Mouse (Mus musculus) heart, embryonic 11.5 days (tissue): ENCODE measurements around the gene Dclk1. TPM values are rescaled to one million over a fixed set of nuclear protein-coding genes. Genes with fewer than 3 reads are reported as not detected.
A peak's percentile ranks its signal among the peaks of the same experiment; 100 is the strongest.

Source experiments
- ATAC-seq: fragments of 200-750 bp; cut with Nextera tagmentation; replicated peaks from 2 replicates; pipeline ENCODE4 v1.8.0; 2017; ENCODE audit warnings: moderate library complexity; ENCODE audit not compliant: insufficient number of reproducible peaks, low FRiP score, low TSS enrichment
- H3K27ac ChIP-seq: fragments of 300-500 bp; sonication (generic); 2 replicates; pipeline ENCODE4 v1.5.1; 2014; ENCODE audit warnings: mild to moderate bottlenecking, low read depth, low read length
- H3K27me3 ChIP-seq: fragments of 300-500 bp; sonication (generic); 2 replicates; pipeline ENCODE4 v1.6.1; 2014; ENCODE audit warnings: mild to moderate bottlenecking, low read length, mixed read lengths; ENCODE audit not compliant: control insufficient read depth, insufficient read depth
- H3K36me3 ChIP-seq: fragments of 300-500 bp; sonication (generic); 2 replicates; pipeline ENCODE4 v1.6.1; 2014; ENCODE audit warnings: mild to moderate bottlenecking, low read length, moderate library complexity, mixed read lengths; ENCODE audit not compliant: control insufficient read depth, insufficient read depth
- H3K4me1 ChIP-seq: fragments of 300-500 bp; sonication (generic); 2 replicates; pipeline ENCODE4 v1.6.1; 2014; ENCODE audit warnings: low read length; ENCODE audit not compliant: control insufficient read depth, insufficient read depth
- H3K4me2 ChIP-seq: fragments of 300-500 bp; sonication (generic); 2 replicates; pipeline ENCODE4 v1.6.1; 2014; ENCODE audit warnings: mild to moderate bottlenecking, moderate library complexity
- H3K4me3 ChIP-seq: fragments of 300-500 bp; sonication (generic); 2 replicates; pipeline ENCODE4 v1.5.1; 2014; ENCODE audit warnings: low read depth, low read length
- H3K9ac ChIP-seq: fragments of 300-500 bp; sonication (generic); 2 replicates; pipeline ENCODE4 v1.6.1; 2014; ENCODE audit warnings: mild to moderate bottlenecking, low read depth, low read length, moderate library complexity
- H3K9me3 ChIP-seq: fragments of 300-500 bp; sonication (generic); replicated peaks from 2 replicates; pipeline ENCODE4 v1.6.1; 2016; ENCODE audit warnings: low read length; ENCODE audit not compliant: control insufficient read depth
- WGBS: fragments of 180-500 bp; shearing (Covaris S2); extraction: QIAGEN DNeasy Blood & Tissue Kit; methylation state at CpG from one replicate; pipeline ENCODE4 v1.1.7; 2014; ENCODE audit not compliant: insufficient replicate concordance; 5-methylcytosine and 5-hydroxymethylcytosine counted together
- polyA plus RNA-seq: library from polyadenylated mRNA; unstranded; fragments of >200 nt; fragmentation: Nextera tagmentation; extraction: Ambion mirVana; gene quantifications from 2 replicates; pipeline ENCODE4 v1.2.1, GENCODE M21; 2014

The Dclk1 gene
- polyA plus RNA-seq, 1 experiment from 2014 or later, result 4.7 TPM

DNA sequence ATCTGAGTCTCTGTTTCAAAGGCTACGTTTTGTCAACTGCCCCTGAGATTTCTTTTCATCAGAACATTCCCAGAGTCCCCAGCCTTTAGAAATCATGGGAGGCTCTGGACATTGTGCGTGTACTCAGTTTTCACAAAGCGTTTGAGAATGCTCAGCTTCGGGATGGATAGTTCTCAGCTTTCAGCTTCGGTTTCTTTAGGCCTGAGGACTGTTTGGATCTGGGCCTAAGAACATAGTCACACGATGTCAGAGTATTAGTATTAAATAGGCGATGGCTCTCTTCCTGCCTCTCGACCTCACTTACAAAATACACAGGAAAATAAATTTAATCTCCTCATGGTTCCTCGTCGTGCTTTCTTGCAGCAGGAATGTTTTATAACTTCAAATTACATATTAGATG is 327.4 kb downstream of the Dclk1 start:
- no peak overlapping the region for H3K9ac ChIP-seq
- no peaks in the 10 kb centered on the region for H3K36me3 ChIP-seq
- H3K27ac ChIP-seq, result no peak overlapping the region
- ATAC-seq, result no peak
- no peaks in the 10 kb centered on the region for H3K4me1 ChIP-seq
- no peak overlapping the region for H3K4me2 ChIP-seq
- WGBS, result 79% methylated on average over 10 of the region's 10 CpGs
- no peaks in the 10 kb centered on the region for H3K9me3 ChIP-seq
- no peaks in the 10 kb centered on the region for H3K27me3 ChIP-seq
- no peak overlapping the region for H3K4me3 ChIP-seq

DNA sequence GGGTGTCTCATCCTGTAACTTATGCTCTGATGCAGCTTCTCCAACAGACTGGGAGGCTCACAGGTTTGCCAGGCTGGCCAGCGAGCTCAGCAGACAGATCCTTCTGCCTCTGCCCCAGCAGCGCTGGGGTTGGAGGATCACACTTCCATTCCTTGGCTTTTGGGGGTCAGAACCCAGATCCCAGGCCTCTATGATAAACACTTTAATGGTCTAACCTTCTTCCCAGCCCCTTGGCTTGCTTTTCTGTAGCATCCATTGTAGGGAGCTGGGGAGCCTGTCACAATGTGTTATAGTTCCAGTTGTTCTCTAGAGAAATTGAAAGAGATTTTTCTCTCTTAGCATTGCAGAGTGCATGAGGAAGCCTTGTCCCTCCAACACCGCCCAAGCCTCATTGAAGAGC is 328.9 kb downstream of the Dclk1 start:
- no peak overlapping the region for H3K9ac ChIP-seq
- H3K9me3 ChIP-seq, result no peaks in the 10 kb centered on the region
- H3K27ac ChIP-seq, result no peak overlapping the region
- H3K4me3 ChIP-seq, result no peak overlapping the region
- H3K4me1 ChIP-seq, result no peaks in the 10 kb centered on the region
- WGBS, result 81% methylated on average over 3 of the region's 3 CpGs
- H3K27me3 ChIP-seq, result no peaks in the 10 kb centered on the region
- ATAC-seq, result no peak
- H3K4me2 ChIP-seq, result no peak overlapping the region
- no peaks in the 10 kb centered on the region for H3K36me3 ChIP-seq

DNA sequence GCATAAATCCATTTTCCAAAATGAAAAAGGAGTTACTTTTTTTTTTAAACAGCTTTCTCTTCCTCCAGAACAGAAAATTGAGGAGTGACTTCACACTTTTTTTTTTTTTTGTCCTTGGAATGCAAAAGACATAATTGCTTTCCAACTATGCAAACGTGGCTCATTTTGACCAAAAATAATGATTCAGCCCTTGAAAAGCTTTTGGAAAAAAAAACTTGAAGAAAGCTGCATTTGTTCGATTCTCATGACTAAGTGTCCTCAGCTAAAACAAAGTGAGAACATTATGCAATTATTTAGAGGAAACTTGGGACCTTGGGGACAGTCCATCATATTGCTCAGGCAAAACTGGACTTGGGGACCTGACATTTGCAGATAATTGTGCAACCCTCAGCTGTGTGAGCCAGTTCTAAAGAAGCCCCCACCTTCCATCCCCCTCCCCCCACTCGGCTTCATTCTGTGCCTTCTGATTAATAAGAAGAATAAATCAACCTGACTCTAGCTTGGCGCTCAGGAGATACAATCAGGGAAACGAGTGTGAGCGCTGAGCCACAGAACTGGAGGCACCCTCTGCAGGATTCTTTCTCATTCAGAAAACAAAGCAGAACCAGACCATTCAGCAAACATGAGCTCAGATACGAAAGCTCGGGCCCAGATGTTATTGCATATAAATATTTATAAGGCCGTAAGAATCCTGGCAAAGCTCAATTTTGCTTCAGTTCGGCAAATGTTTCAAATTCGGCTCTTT is 329.6 kb downstream of the Dclk1 start:
- no peak overlapping the region for H3K4me2 ChIP-seq
- H3K9ac ChIP-seq, result no peak overlapping the region
- no peaks in the 10 kb centered on the region for H3K9me3 ChIP-seq
- H3K4me3 ChIP-seq, result no peak overlapping the region
- no peaks in the 10 kb centered on the region for H3K4me1 ChIP-seq
- no peak overlapping the region for H3K27ac ChIP-seq
- no peaks in the 10 kb centered on the region for H3K36me3 ChIP-seq
- no peaks in the 10 kb centered on the region for H3K27me3 ChIP-seq
- no peak for ATAC-seq
- 74% methylated on average over 11 of the region's 11 CpGs for WGBS

DNA sequence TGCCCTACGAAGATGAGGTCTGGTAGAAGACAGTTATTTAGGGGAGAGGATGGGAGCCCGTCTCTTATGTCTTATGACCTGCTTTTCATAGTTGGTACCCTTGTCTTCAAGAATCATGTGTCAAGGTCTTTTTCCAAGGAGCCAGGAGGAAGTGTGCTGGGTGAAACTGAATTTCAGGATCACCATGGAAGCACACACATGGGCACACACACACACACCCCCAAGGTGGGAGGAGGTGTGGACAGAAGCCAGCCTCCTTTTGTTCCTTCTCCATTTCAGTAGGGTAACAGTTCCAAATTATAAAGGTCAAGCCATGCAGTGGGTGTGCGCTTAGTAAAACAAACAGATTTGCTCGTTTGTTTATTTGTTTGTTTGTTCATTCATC is 330.1 kb downstream of the Dclk1 start:
- H3K4me2 ChIP-seq, result no peak overlapping the region
- H3K9me3 ChIP-seq, result no peaks in the 10 kb centered on the region
- no peaks in the 10 kb centered on the region for H3K4me1 ChIP-seq
- H3K4me3 ChIP-seq, result no peak overlapping the region
- H3K36me3 ChIP-seq, result no peaks in the 10 kb centered on the region
- H3K27me3 ChIP-seq, result no peaks in the 10 kb centered on the region
- no peak overlapping the region for H3K27ac ChIP-seq
- ATAC-seq, result no peak
- no peak overlapping the region for H3K9ac ChIP-seq
- 82% methylated on average over 4 of the region's 4 CpGs for WGBS

- no peak for ATAC-seq
- no peaks in the 10 kb centered on the region for H3K36me3 ChIP-seq
- WGBS, result 39% methylated on average over 4 of the region's 4 CpGs
- no peak overlapping the region for H3K4me2 ChIP-seq
- no peaks in the 10 kb centered on the region for H3K4me1 ChIP-seq
- H3K27ac ChIP-seq, result no peak overlapping the region
- no peaks in the 10 kb centered on the region for H3K9me3 ChIP-seq
- H3K4me3 ChIP-seq, result no peak overlapping the region
- H3K9ac ChIP-seq, result no peak overlapping the region
- H3K27me3 ChIP-seq, result no peaks in the 10 kb centered on the region
These were observed 331.8 kb downstream of the Dclk1 start for GRCm38 (mm10) chr3:55574003-55574402.

GRCm38 (mm10) chr3:55587434-55587971 is 345.3 kb downstream of the Dclk1 start:
- H3K9me3 ChIP-seq, result no peaks in the 10 kb centered on the region
- no peak overlapping the region for H3K9ac ChIP-seq
- no peak for ATAC-seq
- no peaks in the 10 kb centered on the region for H3K27me3 ChIP-seq
- H3K4me3 ChIP-seq, result no peak overlapping the region
- no peak overlapping the region for H3K4me2 ChIP-seq
- WGBS, result 54% methylated on average over 12 of the region's 12 CpGs
- no peaks in the 10 kb centered on the region for H3K36me3 ChIP-seq
- H3K4me1 ChIP-seq, result peaks cover 3% of the 10 kb centered on the region; the same call in 1 of the 2 replicates
- H3K27ac ChIP-seq, result no peak overlapping the region

- no peak for ATAC-seq
- Histone ChIP-seq H3K27ac (no peak overlapping the region), H3K4me2 (0 out of 2 replicates have a peak overlapping the region, but pooled peaks have one; percentile 4), H3K9ac (no peak overlapping the region), H3K4me3 (no peak overlapping the region), H3K9me3 (no peaks in the 10 kb centered on the region), H3K27me3 (no peaks in the 10 kb centered on the region), H3K4me1 (peaks cover 3% of the 10 kb centered on the region; the same call in 1 of the 2 replicates), H3K36me3 (no peaks in the 10 kb centered on the region)
- WGBS, result 12% methylated on average over 12 of the region's 12 CpGs
These were observed 346.1 kb downstream of the Dclk1 start for GRCm38 (mm10) chr3:55587972-55588946.
